Mouse (Mus musculus): ENCODE measurements around the gene Sprr2a3. TPM values are rescaled to one million over a fixed set of nuclear protein-coding genes. Genes with fewer than 3 reads are reported as not detected.
"Not testable (repeated sequence)": the region's sequence is repeated elsewhere in the genome, so short reads cannot be mapped to it uniquely, and the experiment has no call there.

The Sprr2a3 gene
- polyA plus RNA-seq, 1 experiment from 2014 or later = not detected

GRCm38 (mm10) chr3:92279663-92280062 lies 5.6 kb upstream of the Sprr2a3 start:
- H3K36me3 ChIP-seq; H3K9me3 ChIP-seq (replicated peaks); H3K27ac ChIP-seq; H3K4me1 ChIP-seq; H3K27me3 ChIP-seq (ENCODE audit: low read depth, poor library complexity, severe bottlenecking); H3K4me3 ChIP-seq; DNase-seq (ENCODE audit: low spot score): not testable (repeated sequence)

GRCm38 (mm10) chr3:92280963-92281606 lies 4.1 kb upstream of the Sprr2a3 start:
- H3K4me3 ChIP-seq; H3K36me3 ChIP-seq; H3K4me1 ChIP-seq; DNase-seq (ENCODE audit: low spot score); H3K9me3 ChIP-seq (replicated peaks); H3K27me3 ChIP-seq (ENCODE audit: low read depth, poor library complexity, severe bottlenecking); H3K27ac ChIP-seq: not testable (repeated sequence)
- 75% methylated on average over 5 of the region's 12 CpGs for WGBS

DNA sequence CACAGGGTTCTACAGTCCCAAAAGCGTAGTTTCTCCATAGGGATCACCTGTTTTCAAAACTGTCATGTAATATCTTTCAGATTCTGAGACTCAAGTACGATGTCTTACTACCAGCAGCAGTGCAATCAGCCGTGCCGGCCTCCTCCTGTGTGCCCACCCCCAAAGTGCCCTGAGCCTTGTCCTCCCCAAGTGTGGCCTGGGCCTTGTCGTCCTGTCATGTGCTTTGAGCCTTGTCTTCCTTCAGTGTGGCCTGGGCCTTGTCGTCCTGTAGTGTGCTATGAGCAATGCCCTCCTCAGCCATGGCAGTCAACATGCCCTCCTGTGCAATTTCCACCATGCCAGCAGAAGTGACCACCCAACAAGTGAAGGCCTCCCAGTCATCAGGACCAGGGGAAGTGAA lies 3.3 kb downstream of the Sprr2a3 start:
- H3K27me3 ChIP-seq (ENCODE audit: low read depth, poor library complexity, severe bottlenecking); DNase-seq (ENCODE audit: low spot score); H3K9me3 ChIP-seq (replicated peaks); H3K27ac ChIP-seq; H3K4me1 ChIP-seq; H3K4me3 ChIP-seq; H3K36me3 ChIP-seq: not testable (repeated sequence)
- 84% methylated on average over 3 of the region's 6 CpGs for WGBS

DNA sequence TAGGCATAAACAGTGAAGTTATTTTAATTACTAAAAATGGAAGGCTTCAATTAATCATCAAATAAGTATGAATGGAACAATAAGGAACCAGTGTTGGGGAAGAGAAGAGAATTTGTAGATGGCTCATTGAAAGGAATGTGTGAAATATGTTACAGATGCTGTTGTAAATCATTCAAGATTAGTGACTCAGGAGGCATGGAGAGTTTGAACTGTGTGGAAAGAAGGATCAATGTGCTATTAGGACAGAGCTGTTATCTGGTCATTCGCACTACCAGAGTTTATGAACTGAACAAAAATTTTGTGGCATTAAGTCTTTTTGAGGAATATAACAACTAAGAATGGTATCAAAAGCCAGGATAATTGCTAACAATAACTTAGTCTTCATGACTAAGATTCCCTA lies 22.2 kb downstream of the Sprr2a3 start:
- H3K36me3 ChIP-seq = no peaks in the 10 kb centered on the region
- H3K27me3 ChIP-seq (ENCODE audit: low read depth, poor library complexity, severe bottlenecking) = no peaks in the 10 kb centered on the region
- no peaks in the 10 kb centered on the region for H3K9me3 ChIP-seq (replicated peaks)
- WGBS = 85% methylated on average over 1 of the region's 1 CpGs
- H3K27ac ChIP-seq = no peak overlapping the region
- H3K4me3 ChIP-seq = no peak overlapping the region
- no peak for DNase-seq (ENCODE audit: low spot score)
- H3K4me1 ChIP-seq = no peaks in the 10 kb centered on the region

DNA sequence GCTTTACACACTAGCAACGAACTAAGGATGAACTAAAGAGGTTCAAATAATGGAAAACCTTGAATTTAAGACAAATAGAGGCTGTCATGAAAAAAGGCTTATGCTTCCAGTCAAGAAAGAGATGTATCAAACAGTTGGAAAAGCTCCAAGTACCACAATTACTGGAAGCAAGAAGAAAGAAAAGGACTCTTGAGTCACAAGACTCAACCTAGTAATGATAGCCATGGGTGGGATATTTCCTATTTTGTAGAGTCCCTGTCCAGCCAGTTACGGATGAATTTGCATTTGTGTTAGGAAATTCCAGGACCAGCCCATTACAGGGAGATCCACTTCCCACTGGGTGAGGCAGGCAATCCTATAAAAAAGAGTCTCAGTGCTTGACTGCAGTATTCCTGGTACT lies 31.1 kb downstream of the Sprr2a3 start, which contains the start of gene Sprr2b:
TSS of gene Sprr2b (plus strand) at position 301 of the 400 bp plus-strand sequence.
- 84% methylated on average over 2 of the region's 2 CpGs for WGBS
- H3K4me3 ChIP-seq = no peak within 1 kb of the TSS
- no peaks in the 10 kb centered on the region for H3K36me3 ChIP-seq
- no peaks in the 10 kb centered on the region for H3K9me3 ChIP-seq (replicated peaks)
- no peaks in the 10 kb centered on the region for H3K27me3 ChIP-seq (ENCODE audit: low read depth, poor library complexity, severe bottlenecking)
- no peak for DNase-seq (ENCODE audit: low spot score)
- H3K4me1 ChIP-seq = no peaks in the 10 kb centered on the region
- no peak within 1 kb of the TSS for H3K27ac ChIP-seq

DNA sequence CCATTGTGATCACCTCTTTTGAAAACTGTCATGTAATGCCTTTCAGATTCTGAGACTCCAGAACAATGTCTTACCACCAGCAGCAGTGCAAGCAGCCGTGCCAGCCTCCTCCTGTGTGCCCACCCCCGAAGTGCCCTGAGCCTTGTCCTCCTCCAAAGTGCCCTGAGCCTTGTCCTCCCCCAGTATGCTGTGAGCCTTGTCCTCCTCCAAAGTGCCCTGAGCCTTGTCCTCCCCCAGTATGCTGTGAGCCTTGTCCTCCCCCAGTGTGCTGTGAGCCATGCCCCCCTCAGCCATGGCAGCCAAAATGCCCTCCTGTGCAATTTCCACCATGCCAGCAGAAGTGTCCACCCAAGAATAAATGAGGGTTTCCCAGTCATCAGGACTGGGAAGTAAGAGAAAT lies 32.2 kb downstream of the Sprr2a3 start:
- Histone ChIP-seq H3K4me3 (no peak overlapping the region), H3K27ac (no peak overlapping the region), H3K9me3 (replicated peaks) (no peaks in the 10 kb centered on the region), H3K27me3 (ENCODE audit: low read depth, poor library complexity, severe bottlenecking) (no peaks in the 10 kb centered on the region), H3K36me3 (no peaks in the 10 kb centered on the region), H3K4me1 (no peaks in the 10 kb centered on the region)
- no peak for DNase-seq (ENCODE audit: low spot score)
- 86% methylated on average over 2 of the region's 2 CpGs for WGBS

DNA sequence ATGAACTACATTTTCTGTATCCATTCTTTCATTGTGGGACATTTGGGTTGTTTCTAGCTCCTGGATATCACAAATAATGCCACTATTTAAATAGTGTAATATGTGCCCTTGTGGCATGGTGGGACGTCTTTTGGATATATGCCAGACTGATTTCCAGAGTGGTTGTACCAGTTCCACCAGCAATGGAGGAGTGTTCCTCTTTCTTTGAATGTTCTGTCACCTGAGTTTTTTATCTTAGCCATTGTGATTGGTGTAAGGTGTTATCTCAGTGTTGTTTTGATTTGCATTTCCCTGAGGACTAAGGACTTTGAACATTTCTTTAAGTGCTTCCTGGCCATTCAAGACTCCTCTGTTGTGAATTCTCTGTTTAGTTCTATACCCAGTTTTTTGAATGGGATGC lies 51.1 kb downstream of the Sprr2a3 start:
- DNase-seq (ENCODE audit: low spot score) = no peak
- H3K27ac ChIP-seq = no peak overlapping the region
- WGBS = 82% methylated on average over 1 of the region's 1 CpGs
- no peaks in the 10 kb centered on the region for H3K9me3 ChIP-seq (replicated peaks)
- H3K27me3 ChIP-seq (ENCODE audit: low read depth, poor library complexity, severe bottlenecking) = no peaks in the 10 kb centered on the region
- no peak overlapping the region for H3K4me3 ChIP-seq
- H3K36me3 ChIP-seq = no peaks in the 10 kb centered on the region
- H3K4me1 ChIP-seq = no peaks in the 10 kb centered on the region

GRCm38 (mm10) chr3:92338840-92339239 lies 53.6 kb downstream of the Sprr2a3 start, which contains the start of gene Sprr2d:
Gene Sprr2d (plus strand): TSS chr3:92339140.
- Histone ChIP-seq H3K27ac (no peak within 1 kb of the TSS), H3K4me1 (no peaks in the 10 kb centered on the region), H3K36me3 (no peaks in the 10 kb centered on the region), H3K4me3 (no peak within 1 kb of the TSS), H3K27me3 (ENCODE audit: low read depth, poor library complexity, severe bottlenecking) (no peaks in the 10 kb centered on the region), H3K9me3 (replicated peaks) (no peaks in the 10 kb centered on the region)
- 93% methylated on average over 5 of the region's 5 CpGs for WGBS
- no peak for DNase-seq (ENCODE audit: low spot score)

Other genes with a start within 250 kb of the Sprr2a3 start
- gene Lor, start 202.3 kb upstream of the Sprr2a3 start, polyA plus RNA-seq (2016; fragmentation: Nextera tagmentation; extraction: Ambion mirVana) = 0.14 and 0.94 TPM in 2 replicates
- gene Prr9, start 161.5 kb upstream of the Sprr2a3 start, polyA plus RNA-seq (2016; fragmentation: Nextera tagmentation; extraction: Ambion mirVana) = not detected in 2 replicates
- gene Lelp1, start 142.7 kb upstream of the Sprr2a3 start, polyA plus RNA-seq (2016; fragmentation: Nextera tagmentation; extraction: Ambion mirVana) = not detected in 2 replicates
- not detected in 2 replicates for gene Sprr2a1, start 69.6 kb upstream of the Sprr2a3 start, polyA plus RNA-seq (2016; fragmentation: Nextera tagmentation; extraction: Ambion mirVana)
- 0.21 TPM in 1 of 2 replicates, not detected in the other for gene Sprr2a2, start 69.5 kb upstream of the Sprr2a3 start, polyA plus RNA-seq (2016; fragmentation: Nextera tagmentation; extraction: Ambion mirVana)
- not detected in 2 replicates for gene Sprr2b, start 31.2 kb downstream of the Sprr2a3 start, polyA plus RNA-seq (2016; fragmentation: Nextera tagmentation; extraction: Ambion mirVana)
- gene Sprr2d, start 53.7 kb downstream of the Sprr2a3 start, polyA plus RNA-seq (2016; fragmentation: Nextera tagmentation; extraction: Ambion mirVana) = not detected in 2 replicates
- gene Sprr2e, start 66.7 kb downstream of the Sprr2a3 start, polyA plus RNA-seq (2016; fragmentation: Nextera tagmentation; extraction: Ambion mirVana) = not detected in 2 replicates
- gene Sprr2f, start 79.8 kb downstream of the Sprr2a3 start, polyA plus RNA-seq (2016; fragmentation: Nextera tagmentation; extraction: Ambion mirVana) = not detected in 2 replicates
- gene Sprr2h, start 100.3 kb downstream of the Sprr2a3 start, polyA plus RNA-seq (2016; fragmentation: Nextera tagmentation; extraction: Ambion mirVana) = not detected in 2 replicates
- gene Sprr2i, start 122.6 kb downstream of the Sprr2a3 start, polyA plus RNA-seq (2016; fragmentation: Nextera tagmentation; extraction: Ambion mirVana) = not detected in 2 replicates
- not detected in 2 replicates for gene Sprr2j-ps, start 132.7 kb downstream of the Sprr2a3 start, polyA plus RNA-seq (2016; fragmentation: Nextera tagmentation; extraction: Ambion mirVana)
- gene Gm9774, start 144.0 kb downstream of the Sprr2a3 start, polyA plus RNA-seq (2016; fragmentation: Nextera tagmentation; extraction: Ambion mirVana) = 7.4 and 9.1 TPM in 2 replicates
- not detected in 2 replicates for gene Sprr2k, start 147.2 kb downstream of the Sprr2a3 start, polyA plus RNA-seq (2016; fragmentation: Nextera tagmentation; extraction: Ambion mirVana)
- not detected in 2 replicates for gene Sprr1b, start 153.4 kb downstream of the Sprr2a3 start, polyA plus RNA-seq (2016; fragmentation: Nextera tagmentation; extraction: Ambion mirVana)
- gene Sprr3, start 173.3 kb downstream of the Sprr2a3 start, polyA plus RNA-seq (2016; fragmentation: Nextera tagmentation; extraction: Ambion mirVana) = not detected in 2 replicates
- not detected in 2 replicates for gene Sprr1a, start 200.5 kb downstream of the Sprr2a3 start, polyA plus RNA-seq (2016; fragmentation: Nextera tagmentation; extraction: Ambion mirVana)
- not detected in 2 replicates for gene Sprr4, start 215.1 kb downstream of the Sprr2a3 start, polyA plus RNA-seq (2016; fragmentation: Nextera tagmentation; extraction: Ambion mirVana)
- not detected in 2 replicates for gene 2310046K23Rik, start 249.1 kb downstream of the Sprr2a3 start, polyA plus RNA-seq (2016; fragmentation: Nextera tagmentation; extraction: Ambion mirVana)

Data from limb, embryonic 10.5 days (tissue).